ENCODE assay signal across 29 mouse cellular contexts in genomic region chrX:9834779-9835178, GRCm38 (mm10). TPM values are rescaled to one million over a fixed set of nuclear protein-coding genes. Genes with fewer than 3 reads are reported as not detected.
DNase-seq lines count a peak whose midpoint lies in the region; ATAC-seq and TF ChIP-seq lines count a peak whose summit lies in the region.
"Had no signal": no experiment of that assay in that cellular context is flagged by ENCODE, and none has a peak within 500 bp of the region (broad histone marks: within the 10 kb centered on the region; RNA-seq: fewer than 3 reads in every experiment).

No protein-coding gene starts in this region.

- no peaks in the 10 kb centered on the region for H3K36me3 ChIP-seq in intestine, postnatal 0 days (ENCODE audit: control insufficient read depth, insufficient read depth)
- no peaks in the 10 kb centered on the region for H3K36me3 ChIP-seq in intestine, embryonic 15.5 days
- no peaks in the 10 kb centered on the region for H3K36me3 ChIP-seq in testis, adult 2 months (ENCODE audit: control insufficient read depth, insufficient read depth, low read length)
- H3K36me3 ChIP-seq in stomach, postnatal 0 days (ENCODE audit: control insufficient read depth, insufficient read depth, low read length), result no peaks in the 10 kb centered on the region
- H3K36me3 ChIP-seq: embryonic facial prominence, embryonic 12.5 days; embryonic facial prominence, embryonic 15.5 days; heart, embryonic 12.5 days; heart, embryonic 15.5 days; hindbrain, embryonic 10.5 days; hindbrain, embryonic 13.5 days had no signal

- H3K9ac ChIP-seq in intestine, postnatal 0 days (ENCODE audit: low read depth, low read length), result no peak overlapping the region
- H3K9ac ChIP-seq in intestine, embryonic 15.5 days, result no peak overlapping the region
- no peak overlapping the region for H3K9ac ChIP-seq in stomach, postnatal 0 days (ENCODE audit: low read length)
- H3K9ac ChIP-seq: embryonic facial prominence, embryonic 12.5 days; embryonic facial prominence, embryonic 15.5 days; heart, embryonic 12.5 days; heart, embryonic 15.5 days; hindbrain, embryonic 13.5 days had no signal

- H3K9me3 ChIP-seq in intestine, postnatal 0 days (ENCODE audit: control insufficient read depth), result no peaks in the 10 kb centered on the region
- no peaks in the 10 kb centered on the region for H3K9me3 ChIP-seq in intestine, embryonic 15.5 days
- H3K9me3 ChIP-seq in stomach, postnatal 0 days (ENCODE audit: control insufficient read depth, low read length), result no peaks in the 10 kb centered on the region
- H3K9me3 ChIP-seq: embryonic facial prominence, embryonic 12.5 days; embryonic facial prominence, embryonic 15.5 days; heart, embryonic 12.5 days; heart, embryonic 15.5 days; hindbrain, embryonic 10.5 days; hindbrain, embryonic 13.5 days had no signal

- TF ChIP-seq POLR2A in testis, adult 2 months (IDR thresholded peaks at IDR 0.05; ENCODE audit: control insufficient read depth, low read depth, low read length), result no peak

- TF ChIP-seq CTCF in intestine, postnatal 0 days (IDR thresholded peaks at IDR 0.05; ENCODE audit: low read depth), result peak; percentile 32
- no peak for TF ChIP-seq CTCF in testis, adult 2 months (IDR thresholded peaks at IDR 0.05; ENCODE audit: control insufficient read depth, insufficient read depth, insufficient replicate concordance, low read depth, low read length)
- TF ChIP-seq CTCF in stomach, postnatal 0 days (IDR thresholded peaks at IDR 0.05; ENCODE audit: low read depth), result peak; percentile 19; the same call in 1 of the 2 replicates

- no peak for ATAC-seq in intestine, postnatal 0 days
- ATAC-seq in intestine, embryonic 15.5 days, result no peak
- no peak for ATAC-seq in stomach, postnatal 0 days (ENCODE audit: low FRiP score, low TSS enrichment)
- ATAC-seq: forebrain, embryonic 16.5 days; hindbrain, embryonic 16.5 days; intestine, embryonic 16.5 days had no signal

- no peak for TF ChIP-seq EP300 in stomach, postnatal 0 days (optimal IDR thresholded peaks at IDR 0.05)

- DNase-seq in testis, postnatal 14 days (ENCODE audit: low spot score), result no peak
- peak; percentile 3 for DNase-seq in ES-CJ7 (ENCODE audit: low read depth, low spot score)
- no peak for DNase-seq in stomach, postnatal 0 days (ENCODE audit: low spot score)
- no peak for DNase-seq in cerebellum, adult 9-11 months
- no peak for DNase-seq in cerebellum, postnatal 10 days
- DNase-seq: adrenal gland, adult 2 months; adrenal gland, postnatal 14 days; cerebellum, adult 11-12 months; cerebellum, adult 8-10 months; cerebellum, postnatal 25 days; gastrocnemius, postnatal 14 days; heart, adult 18-20 months; heart, postnatal 10 days; heart, postnatal 36 days; kidney, adult 2 months had no signal

- no peaks in the 10 kb centered on the region for H3K27me3 ChIP-seq in intestine, postnatal 0 days (replicated peaks; ENCODE audit: control insufficient read depth, insufficient read depth, low read length)
- H3K27me3 ChIP-seq in intestine, embryonic 15.5 days (replicated peaks), result no peaks in the 10 kb centered on the region
- no peaks in the 10 kb centered on the region for H3K27me3 ChIP-seq in testis, adult 2 months (ENCODE audit: control insufficient read depth, insufficient read depth, low read length)
- H3K27me3 ChIP-seq in stomach, postnatal 0 days (ENCODE audit: control insufficient read depth, insufficient read depth, low read length), result no peaks in the 10 kb centered on the region
- H3K27me3 ChIP-seq: embryonic facial prominence, embryonic 12.5 days; embryonic facial prominence, embryonic 15.5 days; heart, embryonic 12.5 days; heart, embryonic 15.5 days; hindbrain, embryonic 13.5 days had no signal

- H3K27ac ChIP-seq in intestine, postnatal 0 days (ENCODE audit: low read depth, low read length), result no peak overlapping the region
- no peak overlapping the region for H3K27ac ChIP-seq in intestine, embryonic 15.5 days
- peak overlapping the region; percentile 87 for H3K27ac ChIP-seq in testis, adult 2 months (ENCODE audit: control insufficient read depth, insufficient read depth, low read depth, low read length)
- H3K27ac ChIP-seq in stomach, postnatal 0 days (replicated peaks), result no peak overlapping the region
- H3K27ac ChIP-seq: embryonic facial prominence, embryonic 12.5 days; embryonic facial prominence, embryonic 15.5 days; heart, embryonic 15.5 days; hindbrain, embryonic 10.5 days; hindbrain, embryonic 13.5 days had no signal

- WGBS in intestine, postnatal 0 days, result 59% methylated on average over 2 of the region's 2 CpGs
- 77% methylated on average over 2 of the region's 2 CpGs for WGBS in intestine, embryonic 15.5 days
- 64% methylated on average over 2 of the region's 2 CpGs for WGBS in stomach, postnatal 0 days

- no peak overlapping the region for H3K4me3 ChIP-seq in intestine, postnatal 0 days (ENCODE audit: low read depth, low read length)
- no peak overlapping the region for H3K4me3 ChIP-seq in intestine, embryonic 15.5 days (replicated peaks)
- no peak overlapping the region for H3K4me3 ChIP-seq in testis, adult 2 months (ENCODE audit: control insufficient read depth, low read depth, low read length)
- no peak overlapping the region for H3K4me3 ChIP-seq in stomach, postnatal 0 days (ENCODE audit: low read depth, low read length)
- H3K4me3 ChIP-seq: embryonic facial prominence, embryonic 12.5 days; embryonic facial prominence, embryonic 15.5 days; heart, embryonic 12.5 days; heart, embryonic 15.5 days; hindbrain, embryonic 10.5 days; hindbrain, embryonic 13.5 days had no signal

- H3K4me1 ChIP-seq in intestine, postnatal 0 days (replicated peaks; ENCODE audit: control insufficient read depth, insufficient read depth, low read length), result no peaks in the 10 kb centered on the region
- H3K4me1 ChIP-seq in intestine, embryonic 15.5 days (replicated peaks), result no peaks in the 10 kb centered on the region
- no peaks in the 10 kb centered on the region for H3K4me1 ChIP-seq in testis, adult 2 months (ENCODE audit: control insufficient read depth, insufficient read depth, low read length)
- H3K4me1 ChIP-seq in stomach, postnatal 0 days (replicated peaks; ENCODE audit: control insufficient read depth, insufficient read depth), result no peaks in the 10 kb centered on the region
- H3K4me1 ChIP-seq: embryonic facial prominence, embryonic 12.5 days; embryonic facial prominence, embryonic 15.5 days; heart, embryonic 12.5 days; heart, embryonic 15.5 days; hindbrain, embryonic 10.5 days; hindbrain, embryonic 13.5 days had no signal

- H3K4me2 ChIP-seq in intestine, postnatal 0 days (replicated peaks; ENCODE audit: low read depth), result no peak overlapping the region
- H3K4me2 ChIP-seq in intestine, embryonic 15.5 days (replicated peaks), result no peak overlapping the region
- H3K4me2 ChIP-seq in stomach, postnatal 0 days (replicated peaks; ENCODE audit: low read depth), result no peak overlapping the region
- H3K4me2 ChIP-seq: embryonic facial prominence, embryonic 12.5 days; embryonic facial prominence, embryonic 15.5 days; heart, embryonic 12.5 days; heart, embryonic 15.5 days; hindbrain, embryonic 13.5 days had no signal

RNA-seq across cellular contexts. Expression of gene Hypm, which starts 11.9 kb away (rescaled TPM):
- not detected in 2 replicates for polyA plus RNA-seq in intestine, postnatal 0 days (2015; fragmentation: Nextera tagmentation; extraction: Ambion mirVana)
- not detected in 2 replicates for polyA plus RNA-seq in intestine, embryonic 15.5 days (2015; fragmentation: Nextera tagmentation; extraction: Ambion mirVana)
- polyA plus RNA-seq in testis, adult 2 months (2012; rRNA removed), result 213 and 299 TPM in 2 replicates
- polyA plus RNA-seq in stomach, postnatal 0 days (2015; fragmentation: Nextera tagmentation; extraction: Ambion mirVana), result not detected in 2 replicates
- polyA plus RNA-seq: brain, embryonic 14.5 days; embryonic facial prominence, embryonic 12.5 days; embryonic facial prominence, embryonic 15.5 days; forebrain, embryonic 11.5 days; forebrain, embryonic 16.5 days; heart, embryonic 12.5 days; heart, embryonic 15.5 days; hindbrain, embryonic 10.5 days; hindbrain, embryonic 13.5 days; hindbrain, embryonic 16.5 days; intestine, embryonic 16.5 days; kidney, adult 2 months had no signal

RNA-seq across cellular contexts. Expression of gene H2al3, which starts 14.7 kb away (rescaled TPM):
- polyA plus RNA-seq in intestine, postnatal 0 days (2015; fragmentation: Nextera tagmentation; extraction: Ambion mirVana), result not detected in 2 replicates
- polyA plus RNA-seq in intestine, embryonic 15.5 days (2015; fragmentation: Nextera tagmentation; extraction: Ambion mirVana), result not detected in 2 replicates
- 63.9 and 83.0 TPM in 2 replicates for polyA plus RNA-seq in testis, adult 2 months (2012; rRNA removed)
- polyA plus RNA-seq in stomach, postnatal 0 days (2015; fragmentation: Nextera tagmentation; extraction: Ambion mirVana), result not detected in 2 replicates
- polyA plus RNA-seq: adrenal gland, adult 2 months; brain, embryonic 14.5 days; embryonic facial prominence, embryonic 12.5 days; embryonic facial prominence, embryonic 15.5 days; forebrain, embryonic 11.5 days; forebrain, embryonic 16.5 days; heart, embryonic 12.5 days; heart, embryonic 15.5 days; hindbrain, embryonic 10.5 days; hindbrain, embryonic 13.5 days; hindbrain, embryonic 16.5 days; intestine, embryonic 16.5 days; kidney, adult 2 months had no signal

RNA-seq across cellular contexts. Expression of gene Sytl5, which starts 50.6 kb away (rescaled TPM):
- polyA plus RNA-seq in intestine, postnatal 0 days (2015; fragmentation: Nextera tagmentation; extraction: Ambion mirVana), result 0.33 and 0.39 TPM in 2 replicates
- 2.3 and 3.1 TPM in 2 replicates for polyA plus RNA-seq in intestine, embryonic 15.5 days (2015; fragmentation: Nextera tagmentation; extraction: Ambion mirVana)
- 0.81 and 0.96 TPM in 2 replicates for polyA plus RNA-seq in testis, adult 2 months (2012; rRNA removed)
- 1.5 and 2.0 TPM in 2 replicates for polyA plus RNA-seq in stomach, postnatal 0 days (2015; fragmentation: Nextera tagmentation; extraction: Ambion mirVana)

Comparison
In these comparisons a context has a peak if more than half of its experiments do, and no peak if none do; other contexts are left out.
1. RNA of gene Hypm, which starts 11.9 kb away (polyA plus RNA-seq): 213 to 299 TPM in testis, adult 2 months; not detected in intestine, postnatal 0 days, not detected in intestine, embryonic 15.5 days and not detected in stomach, postnatal 0 days; every median in the first group is over 100 times any median in the second.
2. RNA of gene H2al3, which starts 14.7 kb away (polyA plus RNA-seq): 63.9 to 83.0 TPM in testis, adult 2 months; not detected in intestine, postnatal 0 days, not detected in stomach, postnatal 0 days and not detected in intestine, embryonic 15.5 days; every median in the first group is over 10 times any median in the second.